Mouse (Mus musculus) forelimb bud, embryonic 11.5 days (tissue): Measurements from ENCODE around the gene Slco2a1.

Experiments used
- DNase-seq: peaks from one replicate; pipeline ENCODE4 v3.0.0-alpha.2; 2012; ENCODE audit warnings: low read depth, low spot score

Gene Slco2a1

DNA sequence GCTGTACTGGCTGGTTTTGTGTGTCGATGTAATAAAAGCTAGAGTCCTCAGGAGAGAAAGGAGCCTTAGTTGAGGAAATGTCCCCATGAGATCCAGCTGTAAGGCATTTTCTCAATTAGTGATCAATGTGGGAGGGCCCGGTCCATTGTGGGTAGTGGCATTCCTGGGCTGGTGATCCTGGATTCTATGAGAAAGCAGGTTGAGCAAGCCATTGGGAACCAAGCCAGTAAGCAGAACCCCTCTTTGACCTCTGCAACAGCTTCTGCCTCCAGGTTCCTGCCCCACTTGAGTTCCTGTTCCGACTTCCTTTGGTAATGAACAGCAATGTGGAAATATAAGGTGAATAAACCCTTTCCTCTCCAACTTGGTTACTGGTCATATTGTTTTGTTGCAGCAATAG lies 6.1 kb upstream of the Slco2a1 start:
- no peak for DNase-seq

DNA sequence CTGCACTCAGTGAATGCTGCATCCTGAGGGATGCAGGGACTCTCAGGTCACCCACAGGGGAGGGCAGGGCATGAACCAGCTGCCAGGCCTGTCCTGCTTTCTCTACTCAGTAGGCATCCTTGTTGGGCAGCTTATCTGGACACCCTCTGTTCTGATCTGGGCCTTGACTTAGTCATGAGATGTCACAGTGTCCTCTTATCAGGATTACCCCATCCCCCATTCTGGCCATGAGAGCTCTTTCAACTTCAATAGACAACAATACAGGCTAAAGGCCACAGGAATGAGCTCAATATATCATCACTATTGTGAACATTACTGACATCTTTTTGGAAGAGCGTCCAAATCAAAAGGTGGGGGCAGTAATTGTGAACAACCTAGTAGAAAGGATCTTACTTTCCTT lies 3.4 kb upstream of the Slco2a1 start:
- no peak for DNase-seq

DNA sequence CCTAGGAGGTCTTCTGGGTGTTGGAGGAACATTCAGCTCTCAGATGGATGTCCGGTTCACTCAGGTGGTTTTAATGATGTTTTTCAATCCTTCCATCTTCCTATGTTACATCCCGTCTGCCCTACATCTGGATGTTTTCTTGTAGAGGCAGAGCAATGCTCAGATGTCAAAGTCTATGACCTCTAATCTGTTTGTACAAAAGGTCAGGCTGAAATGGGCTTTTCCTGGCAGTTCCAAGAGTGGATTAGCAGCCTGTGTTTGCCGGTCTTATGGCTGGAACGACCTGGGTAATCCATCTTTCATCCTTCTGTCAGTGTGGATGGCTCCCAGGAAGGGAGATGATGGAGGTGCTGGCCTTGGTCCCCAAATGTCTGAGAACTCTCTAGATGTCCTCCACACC lies 2.6 kb upstream of the Slco2a1 start:
- DNase-seq: no peak

DNA sequence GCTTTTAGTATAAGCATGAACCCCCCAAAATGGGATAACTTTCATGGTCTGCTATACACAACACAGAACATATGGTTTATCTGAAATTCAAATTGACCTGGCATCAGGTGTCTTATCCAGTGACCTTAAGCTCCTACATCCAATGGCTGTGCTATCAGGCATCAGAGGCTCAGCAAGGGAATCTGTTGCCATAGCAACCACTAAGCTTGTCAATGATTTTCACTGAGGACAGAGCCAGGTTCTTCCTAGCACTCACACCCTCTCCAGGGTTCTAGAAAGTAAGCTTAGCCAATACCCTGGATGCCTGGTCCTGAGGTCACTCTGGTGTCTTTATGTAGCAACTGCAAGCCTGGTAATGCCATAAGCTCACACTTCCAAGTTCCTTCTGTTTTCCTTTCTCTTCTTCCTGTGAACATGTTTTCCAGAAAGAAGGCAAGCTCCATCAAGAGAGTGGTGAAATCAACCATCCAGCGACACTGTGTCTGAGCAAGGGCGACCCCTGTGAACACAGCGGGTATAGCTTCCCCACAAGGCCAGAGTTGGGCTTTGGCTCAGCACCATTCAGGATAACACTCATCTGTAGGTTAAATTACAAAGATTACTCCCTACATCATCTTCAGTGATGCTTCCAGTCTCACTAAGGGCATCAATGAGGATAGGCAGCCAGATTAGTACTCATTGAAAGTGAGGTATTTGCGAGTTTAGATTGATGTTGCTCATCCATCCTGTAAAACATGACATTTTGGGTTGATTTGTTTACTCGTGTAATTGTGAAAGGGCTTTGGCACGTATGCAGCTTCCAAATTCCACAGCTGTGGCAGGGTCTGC lies 2.0 kb downstream of the Slco2a1 start:
- DNase-seq: no peak

DNA sequence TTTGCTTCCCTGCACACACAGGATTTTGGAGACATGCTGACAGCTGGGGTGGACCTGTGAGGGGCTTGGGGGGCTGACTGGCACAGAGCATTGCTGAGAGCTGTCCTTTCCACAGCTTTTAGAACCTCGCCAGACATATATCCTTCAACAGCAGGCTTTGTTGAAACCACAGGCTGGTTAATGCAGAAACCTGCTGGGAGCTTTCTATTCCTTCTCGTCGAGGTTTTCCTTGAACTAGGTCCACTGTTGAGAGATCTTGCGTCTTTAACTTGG lies 2.6 kb downstream of the Slco2a1 start:
- no peak for DNase-seq

DNA sequence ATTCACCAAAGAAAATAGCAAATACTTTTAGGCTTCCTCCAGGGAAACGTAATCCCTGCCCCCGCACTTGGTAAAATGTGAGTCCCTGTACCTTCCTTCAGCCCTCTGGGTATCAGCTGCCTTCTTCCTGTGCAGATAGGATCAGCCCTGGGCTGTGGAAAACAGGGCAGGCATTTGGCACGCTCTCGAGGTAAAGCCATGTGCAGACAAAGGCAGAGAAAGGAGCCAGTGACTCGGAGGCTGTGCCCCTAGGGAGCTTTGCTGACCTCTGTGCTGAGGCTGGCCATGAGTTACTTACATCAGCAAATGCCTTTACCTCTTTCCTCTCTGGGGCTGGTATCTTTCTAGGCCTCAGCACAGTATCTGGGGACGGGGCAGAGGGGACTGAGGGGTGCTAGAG lies 4.4 kb downstream of the Slco2a1 start:
- no peak for DNase-seq

DNA sequence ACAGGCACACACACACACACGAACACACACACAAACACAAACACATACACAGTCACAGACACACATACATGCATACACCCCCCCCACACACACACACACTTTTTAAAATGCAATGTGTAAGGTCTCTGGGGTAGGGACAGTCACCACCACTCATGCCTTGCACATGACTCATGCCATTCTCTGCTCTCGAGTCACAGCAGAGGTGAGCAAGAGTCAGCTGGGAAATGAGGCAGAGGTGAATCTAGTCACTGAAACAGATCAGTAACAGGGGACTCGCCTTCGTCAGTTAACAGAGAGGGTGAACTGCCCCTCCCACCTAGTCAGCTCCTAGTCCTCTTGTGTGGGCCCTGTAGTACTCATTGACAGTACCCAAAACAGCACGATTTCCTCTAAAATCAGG lies 5.3 kb downstream of the Slco2a1 start:
- DNase-seq: no peak

DNA sequence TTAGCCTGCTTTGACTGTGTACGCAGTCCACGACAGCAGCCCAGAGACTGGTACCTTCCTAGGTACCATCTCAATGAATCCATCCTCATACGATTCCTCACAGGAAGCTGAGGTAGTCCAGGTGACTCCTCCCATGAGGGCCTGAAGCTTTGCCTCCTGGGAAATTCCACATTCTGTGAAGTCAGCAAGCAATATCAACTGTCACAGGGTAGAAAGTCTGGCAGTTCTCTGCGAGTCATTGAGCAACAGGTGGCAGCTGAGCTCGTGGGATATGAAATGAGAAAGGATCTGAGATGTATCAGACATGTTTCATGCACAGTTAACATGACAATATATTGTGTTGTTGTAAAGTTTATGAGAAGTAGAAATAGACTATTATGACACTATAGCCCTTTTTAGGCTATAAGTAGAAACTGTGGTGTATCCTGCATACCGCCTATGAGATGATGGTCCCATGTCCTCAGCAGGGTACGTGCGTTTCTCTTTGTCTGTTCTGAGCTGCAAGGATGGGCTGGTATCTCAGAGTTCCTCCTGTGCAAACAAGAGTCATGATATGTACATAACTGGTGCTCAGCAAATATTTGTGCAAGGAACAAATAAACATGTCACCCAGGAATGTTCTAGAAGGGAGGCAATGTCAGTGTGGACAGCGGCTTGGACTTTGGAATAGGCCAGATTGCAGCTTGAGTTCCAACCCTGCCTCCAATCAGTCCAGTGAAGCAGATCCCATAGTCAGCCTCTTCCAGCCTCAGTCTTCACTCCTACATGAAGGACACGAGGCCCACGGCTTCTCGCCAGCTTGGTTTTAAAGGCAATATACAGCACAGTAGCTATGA lies 7.5 kb downstream of the Slco2a1 start:
- DNase-seq: no peak

DNA sequence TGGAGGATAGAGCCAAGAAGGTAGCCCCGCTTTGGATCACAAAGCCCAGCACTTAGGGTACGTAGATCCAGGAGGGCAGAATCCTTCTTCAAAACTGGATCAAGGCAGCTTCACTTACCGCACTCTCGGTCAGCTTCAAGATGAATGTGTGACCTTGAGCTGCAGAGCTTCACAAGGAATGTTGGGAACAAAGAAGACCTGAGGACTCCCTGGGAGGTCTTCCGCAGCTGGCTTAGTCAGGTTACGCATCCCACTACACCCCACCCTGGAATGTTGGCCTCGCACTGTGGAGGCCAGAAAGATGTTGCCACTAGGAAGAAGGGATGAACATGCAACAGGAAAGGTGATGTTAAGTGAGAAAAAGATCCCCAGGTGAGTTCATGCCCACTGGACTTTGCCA lies 11.9 kb downstream of the Slco2a1 start:
- no peak for DNase-seq

DNA sequence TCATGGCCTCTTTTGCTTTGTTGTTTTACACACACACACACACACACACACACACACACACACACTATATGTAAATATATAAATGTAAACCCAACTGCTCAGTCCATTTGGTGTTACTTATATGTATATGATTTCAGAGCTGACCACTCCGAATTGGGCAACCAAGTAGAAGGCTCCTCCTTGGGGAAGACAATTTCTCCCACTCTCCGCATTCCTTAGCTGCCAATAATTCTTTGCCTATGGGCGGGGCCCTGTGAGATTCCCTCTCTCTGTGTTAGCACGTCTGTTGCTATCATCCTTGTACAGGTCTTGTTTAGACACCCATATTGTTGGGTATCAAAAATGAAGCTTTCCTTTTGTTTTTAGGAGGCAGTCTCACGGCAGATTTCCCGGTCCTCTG lies 15.8 kb downstream of the Slco2a1 start:
- DNase-seq: no peak

DNA sequence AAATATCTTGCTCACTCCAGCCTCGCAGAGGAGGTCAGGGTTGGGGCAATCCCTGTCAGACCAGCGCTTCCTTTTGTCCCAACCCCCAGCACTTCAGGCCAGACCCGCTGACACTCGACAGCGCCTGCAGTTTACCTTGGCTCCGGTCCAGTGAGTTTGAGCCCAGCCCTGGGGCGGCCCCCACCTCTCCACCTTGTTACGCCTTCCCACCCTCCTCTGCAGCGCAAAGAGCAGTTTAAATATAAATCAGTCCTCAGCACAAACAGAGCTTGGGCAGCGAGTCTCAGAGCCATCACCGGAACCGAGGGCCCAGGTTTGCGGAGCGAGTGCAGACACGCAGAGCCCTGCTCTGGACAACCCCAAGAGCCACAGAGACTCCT lies 19.2 kb downstream of the Slco2a1 start:
- no peak for DNase-seq

DNA sequence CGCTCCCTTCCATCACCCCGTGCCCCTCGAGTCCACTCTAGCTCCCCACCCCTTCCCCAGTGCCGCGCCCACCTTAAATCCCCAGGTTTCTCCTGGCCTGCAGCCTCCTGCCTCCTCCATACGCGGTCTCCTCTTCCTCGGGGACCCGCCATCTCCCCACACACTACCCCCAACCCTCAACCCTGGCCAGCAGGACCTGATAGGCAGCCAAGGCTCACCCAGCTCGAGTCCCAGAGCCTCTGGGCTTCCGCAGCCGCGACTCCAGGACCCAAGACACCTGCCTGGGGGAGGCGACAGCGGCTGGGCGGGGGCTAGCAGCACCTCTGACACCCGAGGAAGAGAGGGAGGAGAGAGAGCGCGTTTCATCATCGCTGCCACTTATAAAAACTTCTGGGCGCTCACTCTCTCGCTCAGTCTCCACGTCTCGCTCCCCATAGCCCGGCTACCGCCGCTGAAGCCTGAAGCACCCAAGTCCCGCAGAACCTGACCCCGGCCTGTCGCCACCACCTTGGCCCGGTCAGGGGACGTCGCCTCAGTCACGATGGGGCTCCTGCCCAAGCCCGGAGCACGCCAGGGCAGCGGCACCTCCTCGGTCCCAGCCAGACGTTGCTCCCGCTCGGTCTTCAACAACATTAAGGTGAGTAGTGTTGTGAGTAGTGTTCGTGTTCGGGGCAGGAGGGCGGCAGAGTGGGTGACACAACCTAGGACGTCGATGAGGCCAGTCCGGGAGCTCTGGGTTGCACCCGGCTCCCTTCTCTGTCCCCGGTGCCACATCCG lies 19.8 kb downstream of the Slco2a1 start:
- DNase-seq: no peak

DNA sequence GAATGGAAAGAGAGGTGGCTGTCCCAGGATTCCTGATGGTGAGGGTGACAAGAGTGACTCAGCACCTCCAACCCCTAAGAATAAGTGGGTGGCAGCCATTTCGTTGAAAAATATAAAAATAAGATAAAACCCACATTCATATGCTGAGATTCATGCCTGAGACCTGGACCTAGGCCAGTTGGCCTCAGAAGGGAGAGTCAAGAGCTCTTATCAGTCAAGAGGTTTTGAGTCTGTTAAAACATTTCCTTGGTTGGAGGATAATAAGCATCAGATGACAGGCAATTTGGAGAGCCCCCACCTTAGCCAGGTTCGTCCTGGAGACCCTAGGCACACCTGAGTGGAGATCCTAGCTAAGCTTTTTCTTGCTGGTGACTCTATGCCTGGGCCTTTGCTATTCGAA lies 21.6 kb downstream of the Slco2a1 start:
- no peak for DNase-seq

DNA sequence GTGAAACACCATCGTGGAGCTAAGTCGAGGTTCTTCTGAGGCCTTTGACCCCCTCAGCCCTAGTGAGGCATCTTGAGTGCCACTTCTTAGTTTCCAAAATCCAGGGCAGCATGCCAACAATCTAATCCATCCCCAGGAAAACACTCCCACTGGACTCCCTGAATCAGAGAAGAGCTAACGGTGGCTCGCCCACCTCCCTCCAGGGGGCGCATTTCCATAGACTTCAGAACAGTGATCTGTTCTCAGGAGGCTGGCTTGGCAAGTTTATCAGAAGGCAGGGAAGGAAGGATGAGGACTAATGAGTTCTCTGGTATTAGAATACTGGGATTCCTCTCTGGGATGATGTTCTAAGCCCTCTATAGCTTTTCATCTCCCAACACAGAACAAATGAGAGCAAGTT lies 24.9 kb downstream of the Slco2a1 start:
- DNase-seq: peak; percentile 40

DNA sequence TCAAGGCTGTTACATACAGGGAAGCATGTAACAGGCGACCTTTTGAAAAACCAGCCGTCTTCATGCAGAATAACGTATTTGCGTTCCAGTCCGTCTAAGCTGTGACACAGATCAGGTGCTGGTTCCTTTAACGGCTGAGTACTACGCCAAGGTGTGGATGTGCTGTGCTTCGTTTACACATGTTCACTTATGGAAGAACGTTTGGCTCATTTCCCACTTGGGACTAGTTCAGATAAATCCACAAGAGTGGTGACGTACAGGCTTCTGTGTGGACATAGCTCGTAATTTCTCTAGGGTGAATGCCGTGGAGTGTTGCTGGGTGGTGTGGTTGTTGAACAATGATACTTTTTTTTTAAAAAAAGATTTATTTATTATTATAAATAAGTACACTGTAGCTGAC lies 26.2 kb downstream of the Slco2a1 start:
- DNase-seq: no peak

DNA sequence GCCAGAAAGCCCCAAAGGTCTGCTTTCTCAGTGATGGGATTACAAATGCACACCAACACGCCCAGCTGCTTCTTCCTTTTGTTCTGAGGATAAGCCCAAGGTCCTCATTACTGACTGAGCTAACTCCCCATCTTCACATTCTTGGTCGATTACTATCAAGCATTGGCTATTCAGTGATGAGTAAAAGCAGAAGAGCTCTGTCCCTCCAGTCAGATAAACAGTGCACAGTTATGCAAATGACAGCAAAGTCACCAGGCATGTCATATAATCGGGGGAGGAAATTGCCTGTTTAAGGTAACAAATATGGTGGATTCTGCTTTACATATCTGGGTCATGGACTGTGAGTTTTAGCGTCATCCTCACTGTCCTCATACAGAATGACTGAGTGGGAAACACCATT lies 35.6 kb downstream of the Slco2a1 start:
- DNase-seq: no peak

DNA sequence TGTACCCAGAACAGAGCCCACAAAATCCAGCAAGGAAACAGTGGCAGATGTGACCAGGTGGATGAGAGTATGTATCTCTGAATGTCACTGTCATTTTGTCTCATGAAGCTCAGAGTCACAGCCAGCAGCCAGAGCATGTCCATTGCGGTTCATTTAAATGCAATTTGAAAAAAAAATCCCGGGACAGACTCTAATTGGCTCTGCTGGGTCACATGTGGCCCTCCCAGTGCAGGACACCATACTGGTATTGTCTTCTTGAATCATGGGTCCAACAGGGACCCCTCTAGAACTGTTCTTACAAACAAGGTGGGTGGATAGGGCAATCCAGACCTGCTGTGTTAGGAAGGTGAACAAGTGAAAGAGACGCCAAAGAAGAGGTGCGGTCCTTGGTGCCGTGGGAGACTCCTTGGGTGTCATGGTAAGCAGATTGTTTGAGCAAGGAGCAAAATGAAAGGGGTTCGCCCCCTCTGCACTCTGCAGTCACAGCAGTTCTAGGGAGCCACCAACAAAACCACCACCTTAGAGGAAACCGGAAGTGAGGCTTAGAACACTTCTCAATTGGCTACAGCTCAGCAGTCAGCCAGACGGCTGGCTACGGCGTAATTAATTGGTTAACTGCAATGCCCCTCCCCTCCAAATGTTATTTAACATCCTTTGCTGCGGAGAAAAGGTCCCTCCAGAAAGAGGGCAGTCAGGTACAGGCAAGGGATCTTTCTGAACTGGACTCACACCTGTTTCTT lies 38.8 kb downstream of the Slco2a1 start:
- no peak for DNase-seq

DNA sequence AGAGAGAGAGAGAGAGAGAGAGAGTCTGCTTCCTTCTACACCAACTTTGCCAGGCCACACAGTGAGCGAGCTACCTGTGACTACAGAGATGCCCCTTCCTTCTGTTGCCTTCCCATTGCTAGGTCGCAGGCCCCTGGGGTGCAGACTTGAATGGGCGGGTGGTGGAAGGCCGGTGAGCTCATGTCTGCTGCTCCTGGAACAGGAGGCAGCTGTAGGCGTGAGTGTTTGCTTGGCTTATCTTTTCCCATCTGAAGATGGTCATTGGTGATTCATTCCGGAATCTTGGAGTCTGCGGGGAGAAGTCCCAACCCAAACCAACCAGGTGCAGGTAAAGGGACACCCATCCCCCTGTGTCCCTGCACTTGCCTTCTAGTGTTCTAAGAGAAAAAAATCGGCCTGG lies 40.5 kb downstream of the Slco2a1 start:
- no peak for DNase-seq

DNA sequence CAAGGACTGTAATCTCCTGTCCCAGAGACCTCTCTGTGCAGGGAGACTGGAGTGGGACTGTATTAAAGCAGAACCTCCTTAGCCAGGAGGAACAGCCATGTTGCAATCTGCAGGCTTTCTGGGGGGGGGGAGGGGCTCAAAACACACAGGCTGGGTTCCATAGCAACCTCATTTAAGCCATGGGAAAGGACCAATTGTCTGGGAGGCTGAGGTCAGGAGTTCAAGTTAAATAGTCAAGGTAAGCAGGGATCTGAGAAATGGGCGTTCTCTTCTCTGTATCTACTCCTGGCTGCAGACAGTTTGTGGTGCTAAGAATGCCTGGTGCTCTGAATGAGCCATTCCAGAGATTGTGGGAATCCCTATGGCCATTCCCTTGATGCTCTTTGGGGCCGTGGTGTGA lies 41.5 kb downstream of the Slco2a1 start:
- no peak for DNase-seq

DNA sequence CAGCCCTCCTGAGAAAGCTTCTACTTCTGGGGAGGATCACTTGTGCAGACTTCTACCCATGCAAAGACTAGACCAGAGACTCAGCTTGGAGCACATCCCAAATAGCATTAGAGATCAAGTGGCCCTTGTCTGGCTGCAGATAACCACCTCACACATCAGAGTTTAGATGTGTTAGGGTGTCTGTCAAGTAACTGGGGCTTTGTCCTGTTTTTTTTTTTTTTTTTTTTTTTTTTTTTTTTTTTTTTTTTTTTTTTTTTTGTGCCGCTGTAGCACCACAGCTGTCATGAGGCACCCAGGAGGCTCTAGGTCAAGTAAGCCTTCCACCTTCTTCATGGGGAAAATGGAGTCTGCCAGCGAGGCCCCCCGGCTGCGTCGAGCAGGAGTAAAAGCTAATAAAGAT lies 42.7 kb downstream of the Slco2a1 start:
- DNase-seq: no peak

DNA sequence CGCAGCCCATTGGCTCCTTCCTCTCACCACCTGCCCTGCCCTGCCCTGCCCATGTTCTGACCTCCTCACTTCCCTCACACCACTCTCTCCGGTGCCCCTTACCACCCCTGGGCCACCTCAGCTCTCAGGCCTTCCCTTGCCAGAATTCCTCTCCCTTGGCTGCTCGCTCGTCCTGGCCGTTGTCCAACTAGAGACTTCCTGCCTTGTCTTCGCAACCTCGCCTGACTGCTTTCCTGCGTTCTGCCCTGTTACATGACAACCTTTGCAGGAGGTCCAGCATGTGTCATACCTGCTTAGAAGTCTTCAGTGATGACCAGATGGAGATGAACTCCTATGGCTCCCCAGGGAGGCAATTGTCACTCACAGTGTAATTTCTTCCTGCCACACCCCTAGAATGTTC lies 43.7 kb downstream of the Slco2a1 start:
- DNase-seq: no peak

DNA sequence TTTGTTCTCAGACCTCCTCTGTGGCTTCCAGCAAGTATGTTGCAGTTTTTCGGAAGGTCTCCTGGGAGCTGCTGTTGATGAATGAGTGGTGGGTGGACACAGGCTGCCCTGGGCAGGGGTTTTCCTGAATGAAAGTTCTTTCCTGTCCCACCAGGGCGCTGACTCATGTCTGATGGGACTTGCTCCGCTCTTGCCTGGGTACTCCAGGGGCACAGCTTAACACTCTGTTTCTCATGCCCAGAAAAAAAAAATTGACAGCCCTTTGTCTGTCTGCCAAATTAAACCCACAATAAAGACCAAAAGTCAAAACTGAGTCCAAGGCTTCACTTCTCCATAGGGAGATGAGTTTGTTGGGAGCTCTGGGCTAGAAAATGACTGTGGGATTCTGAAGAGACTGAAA lies 44.9 kb downstream of the Slco2a1 start:
- no peak for DNase-seq
